Mouse (Mus musculus): ENCODE measurements around the gene Cldn22. TPM values are rescaled to one million over a fixed set of nuclear protein-coding genes. Genes with fewer than 3 reads are reported as not detected.

The Cldn22 gene
- polyA plus RNA-seq, 1 experiment from 2014 or later, result not detected

- H3K4me1 ChIP-seq (ENCODE audit: control insufficient read depth, insufficient read depth, low read length), result no peaks in the 10 kb centered on the region
- no peaks in the 10 kb centered on the region for H3K9me3 ChIP-seq (replicated peaks; ENCODE audit: control insufficient read depth, low read length)
- H3K27me3 ChIP-seq (ENCODE audit: control insufficient read depth, insufficient read depth, low read length), result no peaks in the 10 kb centered on the region
- DNase-seq (ENCODE audit: low spot score) (no peak), ATAC-seq (replicated peaks; ENCODE audit: insufficient number of reproducible peaks, low FRiP score, low TSS enrichment, low read depth) (no peak)
- WGBS, result 85% methylated on average over 5 of the region's 5 CpGs
- peaks cover 3% of the 10 kb centered on the region for H3K36me3 ChIP-seq (replicated peaks; ENCODE audit: control insufficient read depth, insufficient read depth, low read depth, low read length)
- H3K4me3 ChIP-seq (ENCODE audit: low read depth, low read length), result no peak overlapping the region
- H3K9ac ChIP-seq (replicated peaks; ENCODE audit: low read length), result no peak overlapping the region
- H3K27ac ChIP-seq (replicated peaks; ENCODE audit: low read depth, low read length), result no peak overlapping the region
- H3K4me2 ChIP-seq (ENCODE audit: low read depth, low read length), result no peak overlapping the region
These were observed 28.5 kb downstream of the Cldn22 start for GRCm38 (mm10) chr8:47852737-47853136.

GRCm38 (mm10) chr8:47853356-47853755 is 29.1 kb downstream of the Cldn22 start:
- peaks cover 5% of the 10 kb centered on the region for H3K36me3 ChIP-seq (replicated peaks; ENCODE audit: control insufficient read depth, insufficient read depth, low read depth, low read length)
- no peak overlapping the region for H3K4me2 ChIP-seq (ENCODE audit: low read depth, low read length)
- no peak for ATAC-seq (replicated peaks; ENCODE audit: insufficient number of reproducible peaks, low FRiP score, low TSS enrichment, low read depth)
- no peaks in the 10 kb centered on the region for H3K4me1 ChIP-seq (ENCODE audit: control insufficient read depth, insufficient read depth, low read length)
- no peak overlapping the region for H3K9ac ChIP-seq (replicated peaks; ENCODE audit: low read length)
- H3K4me3 ChIP-seq (ENCODE audit: low read depth, low read length), result no peak overlapping the region
- no peak overlapping the region for H3K27ac ChIP-seq (replicated peaks; ENCODE audit: low read depth, low read length)
- no peak for DNase-seq (ENCODE audit: low spot score)
- H3K9me3 ChIP-seq (replicated peaks; ENCODE audit: control insufficient read depth, low read length), result no peaks in the 10 kb centered on the region
- H3K27me3 ChIP-seq (ENCODE audit: control insufficient read depth, insufficient read depth, low read length), result no peaks in the 10 kb centered on the region
- WGBS, result 84% methylated on average over 5 of the region's 5 CpGs

GRCm38 (mm10) chr8:47859259-47859658 is 35.0 kb downstream of the Cldn22 start:
- WGBS, result 96% methylated on average over 12 of the region's 12 CpGs
- H3K36me3 ChIP-seq (replicated peaks; ENCODE audit: control insufficient read depth, insufficient read depth, low read depth, low read length), result peaks cover 2% of the 10 kb centered on the region; the same call in 1 of the 2 replicates
- ATAC-seq (replicated peaks; ENCODE audit: insufficient number of reproducible peaks, low FRiP score, low TSS enrichment, low read depth), result no peak

GRCm38 (mm10) chr8:47866568-47866967 is 42.3 kb downstream of the Cldn22 start:
- Histone ChIP-seq H3K9me3 (replicated peaks; ENCODE audit: control insufficient read depth, low read length) (no peaks in the 10 kb centered on the region), H3K9ac (replicated peaks; ENCODE audit: low read length) (no peak overlapping the region), H3K27ac (replicated peaks; ENCODE audit: low read depth, low read length) (no peak overlapping the region), H3K4me1 (ENCODE audit: control insufficient read depth, insufficient read depth, low read length) (no peaks in the 10 kb centered on the region), H3K36me3 (replicated peaks; ENCODE audit: control insufficient read depth, insufficient read depth, low read depth, low read length) (no peaks in the 10 kb centered on the region; the same call in 1 of the 2 replicates), H3K27me3 (ENCODE audit: control insufficient read depth, insufficient read depth, low read length) (no peaks in the 10 kb centered on the region), H3K4me2 (ENCODE audit: low read depth, low read length) (no peak overlapping the region), H3K4me3 (ENCODE audit: low read depth, low read length) (no peak overlapping the region)
- ATAC-seq (replicated peaks; ENCODE audit: insufficient number of reproducible peaks, low FRiP score, low TSS enrichment, low read depth) (no peak), DNase-seq (ENCODE audit: low spot score) (no peak)
- WGBS, result 86% methylated on average over 8 of the region's 8 CpGs

More at GRCm38 (mm10) chr8:47859259-47859658, 35.0 kb downstream of the Cldn22 start:
- H3K27me3 ChIP-seq (ENCODE audit: control insufficient read depth, insufficient read depth, low read length), result no peaks in the 10 kb centered on the region
- H3K4me2 ChIP-seq (ENCODE audit: low read depth, low read length), result no peak overlapping the region
- DNase-seq (ENCODE audit: low spot score), result no peak
- no peak overlapping the region for H3K9ac ChIP-seq (replicated peaks; ENCODE audit: low read length)
- H3K4me1 ChIP-seq (ENCODE audit: control insufficient read depth, insufficient read depth, low read length), result no peaks in the 10 kb centered on the region
- no peaks in the 10 kb centered on the region for H3K9me3 ChIP-seq (replicated peaks; ENCODE audit: control insufficient read depth, low read length)
- H3K27ac ChIP-seq (replicated peaks; ENCODE audit: low read depth, low read length), result no peak overlapping the region
- H3K4me3 ChIP-seq (ENCODE audit: low read depth, low read length), result no peak overlapping the region

GRCm38 (mm10) chr8:47867067-47867466 is 42.8 kb downstream of the Cldn22 start:
- H3K4me1 ChIP-seq (ENCODE audit: control insufficient read depth, insufficient read depth, low read length), result no peaks in the 10 kb centered on the region
- no peaks in the 10 kb centered on the region for H3K27me3 ChIP-seq (ENCODE audit: control insufficient read depth, insufficient read depth, low read length)
- no peaks in the 10 kb centered on the region for H3K9me3 ChIP-seq (replicated peaks; ENCODE audit: control insufficient read depth, low read length)
- peak; percentile 85 for DNase-seq (ENCODE audit: low spot score)
- WGBS, result 27% methylated on average over 8 of the region's 8 CpGs
- H3K9ac ChIP-seq (replicated peaks; ENCODE audit: low read length), result no peak overlapping the region
- no peak overlapping the region for H3K4me3 ChIP-seq (ENCODE audit: low read depth, low read length)
- H3K4me2 ChIP-seq (ENCODE audit: low read depth, low read length), result no peak overlapping the region
- no peak overlapping the region for H3K27ac ChIP-seq (replicated peaks; ENCODE audit: low read depth, low read length)
- no peaks in the 10 kb centered on the region for H3K36me3 ChIP-seq (replicated peaks; ENCODE audit: control insufficient read depth, insufficient read depth, low read depth, low read length)
- ATAC-seq (replicated peaks; ENCODE audit: insufficient number of reproducible peaks, low FRiP score, low TSS enrichment, low read depth), result peak; percentile 46; the same call in 1 of the 2 replicates

GRCm38 (mm10) chr8:47872361-47873107 is 48.3 kb downstream of the Cldn22 start:
- H3K4me3 ChIP-seq (ENCODE audit: low read depth, low read length), result no peak overlapping the region
- no peak overlapping the region for H3K27ac ChIP-seq (replicated peaks; ENCODE audit: low read depth, low read length)
- H3K9ac ChIP-seq (replicated peaks; ENCODE audit: low read length), result no peak overlapping the region
- DNase-seq (ENCODE audit: low spot score) (peak; percentile 75), ATAC-seq (replicated peaks; ENCODE audit: insufficient number of reproducible peaks, low FRiP score, low TSS enrichment, low read depth) (peak; percentile 77; the same call in 1 of the 2 replicates)
- H3K27me3 ChIP-seq (ENCODE audit: control insufficient read depth, insufficient read depth, low read length), result no peaks in the 10 kb centered on the region
- no peak overlapping the region for H3K4me2 ChIP-seq (ENCODE audit: low read depth, low read length)
- H3K4me1 ChIP-seq (ENCODE audit: control insufficient read depth, insufficient read depth, low read length), result no peaks in the 10 kb centered on the region
- H3K9me3 ChIP-seq (replicated peaks; ENCODE audit: control insufficient read depth, low read length), result no peaks in the 10 kb centered on the region
- no peaks in the 10 kb centered on the region for H3K36me3 ChIP-seq (replicated peaks; ENCODE audit: control insufficient read depth, insufficient read depth, low read depth, low read length)
- WGBS, result 49% methylated on average over 13 of the region's 13 CpGs

GRCm38 (mm10) chr8:47874497-47875178 is 50.4 kb downstream of the Cldn22 start:
- Histone ChIP-seq H3K27me3 (ENCODE audit: control insufficient read depth, insufficient read depth, low read length) (no peaks in the 10 kb centered on the region), H3K4me3 (ENCODE audit: low read depth, low read length) (no peak overlapping the region), H3K9ac (replicated peaks; ENCODE audit: low read length) (no peak overlapping the region), H3K36me3 (replicated peaks; ENCODE audit: control insufficient read depth, insufficient read depth, low read depth, low read length) (no peaks in the 10 kb centered on the region), H3K4me1 (ENCODE audit: control insufficient read depth, insufficient read depth, low read length) (no peaks in the 10 kb centered on the region), H3K4me2 (ENCODE audit: low read depth, low read length) (no peak overlapping the region), H3K9me3 (replicated peaks; ENCODE audit: control insufficient read depth, low read length) (no peaks in the 10 kb centered on the region), H3K27ac (replicated peaks; ENCODE audit: low read depth, low read length) (no peak overlapping the region)
- 73% methylated on average over 13 of the region's 13 CpGs for WGBS
- DNase-seq (ENCODE audit: low spot score) (no peak), ATAC-seq (replicated peaks; ENCODE audit: insufficient number of reproducible peaks, low FRiP score, low TSS enrichment, low read depth) (no peak)
